Mouse (Mus musculus): ENCODE results near the gene Arl15.

Arl15 gene

DNA sequence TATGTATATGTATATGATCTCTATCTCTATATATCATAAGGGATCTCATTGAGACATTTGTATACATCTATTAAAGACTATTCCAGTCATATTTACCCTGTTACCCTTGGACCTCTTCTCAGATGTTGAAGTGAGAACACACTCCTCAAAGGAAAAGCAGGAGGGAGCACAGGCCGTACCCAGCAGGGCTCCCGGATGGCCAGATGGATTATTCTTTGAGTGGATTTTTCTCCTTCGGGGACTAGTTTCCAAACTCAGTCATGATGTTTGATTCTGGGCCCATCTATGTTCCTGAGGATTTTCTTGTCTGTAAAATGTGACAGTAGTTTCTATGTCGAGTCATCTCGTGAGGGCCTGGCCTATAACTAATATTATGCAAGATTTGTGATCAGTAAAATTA is 142.9 kb downstream of the Arl15 start:
- no peak for DNase-seq

DNA sequence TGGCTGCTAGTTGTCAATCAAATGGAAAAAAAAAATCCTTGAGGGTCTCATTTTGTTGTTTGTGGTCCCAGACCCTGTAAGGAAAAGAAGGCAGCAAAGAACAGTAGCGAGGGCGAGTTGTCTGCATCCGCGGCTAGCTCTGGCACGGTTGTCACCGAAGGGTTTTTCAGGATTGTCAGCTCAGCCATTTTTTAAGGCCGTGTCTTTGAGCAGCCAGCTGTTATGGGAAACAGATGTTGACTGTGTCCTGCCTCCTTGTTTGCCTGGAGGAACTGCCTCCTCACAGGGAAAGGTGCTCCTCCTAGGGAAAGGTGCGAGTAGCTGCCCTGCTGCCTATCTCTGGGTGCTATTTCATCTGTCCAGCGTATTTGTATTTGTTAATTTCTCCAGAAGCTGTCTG is 144.3 kb downstream of the Arl15 start:
- DNase-seq: no peak

- no peak for DNase-seq
These were observed 144.8 kb downstream of the Arl15 start for GRCm38 (mm10) chr13:113939097-113939496.

- no peak for DNase-seq
These were observed 145.4 kb downstream of the Arl15 start for GRCm38 (mm10) chr13:113939681-113940080.

- no peak for DNase-seq
These were observed 145.8 kb downstream of the Arl15 start for GRCm38 (mm10) chr13:113940151-113940550.

DNA sequence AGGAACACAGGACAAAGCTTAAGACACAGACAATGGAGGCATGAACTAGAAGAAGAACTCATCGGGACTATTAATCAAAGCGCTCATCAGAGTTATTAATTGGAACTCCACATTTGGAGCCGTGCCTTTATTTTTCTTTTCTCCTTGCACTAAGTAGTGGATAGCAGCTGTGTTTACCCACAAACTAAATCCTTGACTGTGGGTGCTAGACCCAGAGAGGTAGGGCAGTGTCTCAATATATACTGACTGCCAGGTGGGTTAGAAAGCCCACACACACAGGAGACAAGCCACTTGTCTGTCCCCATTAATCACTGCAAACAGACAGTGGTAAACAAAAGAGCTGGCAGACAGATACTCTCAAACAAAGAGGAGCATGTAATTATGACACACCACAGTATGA is 147.6 kb downstream of the Arl15 start:
- no peak for DNase-seq

- DNase-seq: no peak
These were observed 153.2 kb downstream of the Arl15 start for GRCm38 (mm10) chr13:113947546-113947945.

GRCm38 (mm10) chr13:113949708-113950107 is 155.4 kb downstream of the Arl15 start:
- DNase-seq: no peak

GRCm38 (mm10) chr13:113950131-113950530 is 155.8 kb downstream of the Arl15 start:
- no peak for DNase-seq

DNA sequence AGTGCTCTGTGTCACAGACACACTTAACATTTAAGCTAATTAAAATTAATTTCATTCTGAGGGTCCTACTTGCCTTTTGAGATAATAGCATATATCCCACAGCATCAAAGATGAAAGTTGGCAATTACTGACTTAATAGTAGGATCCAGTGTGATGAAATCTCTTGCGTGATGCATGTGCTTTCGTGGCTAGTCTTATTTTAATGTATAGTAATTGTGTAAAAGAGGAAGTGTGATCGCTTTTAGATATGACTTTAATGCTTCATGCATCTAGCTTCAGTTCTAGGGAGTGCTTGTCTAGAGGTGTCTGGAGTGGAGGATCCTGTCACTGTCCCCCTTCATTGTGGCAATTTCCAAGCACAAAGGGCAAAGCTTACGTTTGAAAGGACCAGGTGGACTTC is 163.1 kb downstream of the Arl15 start:
- no peak for DNase-seq

DNA sequence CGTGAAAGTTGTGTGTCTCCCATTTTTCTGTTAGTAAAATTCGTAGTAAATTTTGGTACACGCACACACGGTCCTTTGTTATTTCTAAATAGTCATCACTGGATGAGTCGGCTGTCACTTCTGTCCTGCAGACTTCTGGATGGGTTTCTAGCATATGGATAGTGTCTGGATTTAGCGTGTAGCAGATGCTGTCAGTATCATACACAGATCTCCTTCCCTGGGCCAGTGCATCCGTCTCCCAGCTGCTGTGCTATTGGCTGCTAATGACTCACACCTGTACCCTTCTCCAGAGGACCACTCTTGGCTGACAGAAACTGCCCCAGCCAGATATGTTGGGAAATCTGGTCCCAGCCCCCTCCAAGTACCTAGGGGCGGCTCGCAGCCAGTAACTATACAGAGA is 170.6 kb downstream of the Arl15 start:
- peak; percentile 13 for DNase-seq

DNA sequence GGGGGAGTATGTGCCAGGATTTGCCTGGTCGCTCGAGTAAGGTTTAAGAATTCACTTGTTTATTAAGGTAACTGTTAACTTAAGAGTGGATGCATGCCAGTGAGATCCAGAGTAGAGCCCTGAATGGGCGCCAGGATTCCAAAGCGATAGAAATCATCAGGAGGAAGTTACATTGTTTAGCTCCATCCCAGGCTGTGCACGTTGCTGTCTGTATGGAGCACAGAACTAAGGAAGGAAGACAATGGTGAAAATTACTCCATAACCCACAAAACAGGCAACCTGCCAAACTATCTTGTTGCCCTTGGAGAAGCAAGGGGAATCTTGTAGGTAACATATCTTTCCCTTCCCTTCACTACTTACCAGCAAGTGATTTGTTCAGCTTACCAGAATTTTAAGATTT is 176.4 kb downstream of the Arl15 start:
- DNase-seq: no peak

- DNase-seq: no peak
These were observed 178.1 kb downstream of the Arl15 start for GRCm38 (mm10) chr13:113972401-113972800.

DNA sequence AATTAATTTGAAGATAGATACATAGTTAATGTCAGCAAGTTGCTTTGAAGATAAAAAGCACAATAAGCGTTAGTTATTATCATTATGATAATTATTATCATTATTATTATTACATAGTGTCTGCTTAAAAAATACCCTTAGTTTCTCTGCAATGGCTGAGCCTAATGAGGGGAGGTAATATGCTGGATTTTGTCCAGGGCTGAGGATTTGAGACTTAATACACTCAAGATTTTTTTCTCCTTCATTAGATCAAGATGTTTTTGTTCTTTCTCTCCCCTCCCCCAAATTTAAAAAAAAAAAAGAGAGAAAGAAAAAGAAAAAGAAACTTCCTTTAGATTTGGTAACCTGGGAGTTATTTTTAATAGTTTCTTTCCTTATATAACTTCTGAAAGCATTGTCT is 180.6 kb downstream of the Arl15 start:
- DNase-seq: no peak

GRCm38 (mm10) chr13:113975722-113976121 is 181.4 kb downstream of the Arl15 start:
- DNase-seq: no peak

- DNase-seq: no peak
These were observed 182.6 kb downstream of the Arl15 start for GRCm38 (mm10) chr13:113976936-113977335.

GRCm38 (mm10) chr13:113980739-113981460 is 186.6 kb downstream of the Arl15 start:
- no peak for DNase-seq

- no peak for DNase-seq
These were observed 187.2 kb downstream of the Arl15 start for GRCm38 (mm10) chr13:113981461-113982000.

DNA sequence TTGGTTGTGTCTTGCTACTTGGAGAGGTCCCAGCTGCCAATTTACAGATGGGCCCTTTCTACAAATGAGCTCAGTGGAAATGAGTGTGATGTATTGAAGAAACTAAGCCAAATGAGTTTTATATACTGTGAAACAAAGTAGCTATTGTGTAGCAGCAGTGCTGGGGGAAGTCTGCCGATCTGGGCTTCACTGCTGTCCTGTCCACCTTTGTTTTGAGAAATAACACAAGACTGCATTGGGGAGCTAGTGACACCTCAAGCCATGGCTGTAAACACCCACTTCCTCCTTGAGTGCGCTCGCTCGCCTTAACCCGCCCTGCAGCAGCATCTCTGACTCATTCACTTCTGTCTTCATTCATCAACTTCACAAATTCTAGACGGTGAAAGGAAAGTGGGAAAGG is 189.3 kb downstream of the Arl15 start:
- no peak for DNase-seq

DNA sequence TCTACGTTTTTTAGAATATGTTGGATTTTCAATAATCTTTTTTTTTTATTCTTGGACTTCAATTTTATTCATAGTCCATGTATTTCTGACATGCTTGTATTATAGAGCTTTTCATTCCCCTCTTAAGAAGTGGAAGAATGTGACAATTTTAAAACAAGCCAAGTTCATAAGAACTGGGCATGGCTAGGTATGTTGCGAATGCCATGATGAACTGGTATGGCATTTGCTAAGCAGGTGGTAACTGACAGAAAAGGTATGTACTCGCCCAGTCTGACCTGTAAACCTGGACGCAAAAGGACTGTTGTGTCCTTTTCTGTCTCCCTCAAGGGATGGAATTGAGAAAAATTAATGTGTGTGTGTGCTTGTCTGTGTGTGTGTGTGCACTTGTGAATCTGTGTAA is 190.2 kb downstream of the Arl15 start:
- no peak for DNase-seq

- no peak for DNase-seq
These were observed 192.7 kb downstream of the Arl15 start for GRCm38 (mm10) chr13:113986864-113987562.

DNA sequence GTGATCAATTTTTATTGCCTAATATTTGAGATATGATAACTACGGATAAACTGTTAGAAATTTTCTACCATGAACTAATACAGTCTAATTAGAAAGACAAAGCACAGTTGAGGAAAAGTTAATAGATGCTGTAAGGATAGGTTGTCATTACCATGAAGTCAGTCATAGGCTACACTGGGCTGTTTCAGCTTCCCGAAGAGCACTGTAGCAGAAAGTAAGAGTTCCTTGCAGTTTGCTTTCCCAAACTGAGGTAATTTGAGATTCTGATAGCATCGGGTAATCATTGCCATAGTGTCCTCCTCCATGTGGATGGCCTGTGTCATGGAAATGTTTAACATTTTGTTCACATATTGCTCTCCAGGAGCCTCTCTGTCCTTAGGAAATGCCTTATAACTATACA is 195.9 kb downstream of the Arl15 start:
- no peak for DNase-seq

GRCm38 (mm10) chr13:113990701-113991100 is 196.4 kb downstream of the Arl15 start:
- DNase-seq: peak; percentile 19

- no peak for DNase-seq
These were observed 198.8 kb downstream of the Arl15 start for GRCm38 (mm10) chr13:113993066-113993465.

Measured in right cerebral cortex, adult 18-20 months (tissue).